Mouse (Mus musculus) B cell, adult (primary cell): Measurements from ENCODE around the gene AW822073. TPM values are rescaled to one million over a fixed set of nuclear protein-coding genes. Genes with fewer than 3 reads are reported as not detected.

Source experiments
- total RNA-seq: library from RNA; stranded (reverse); gene quantifications from 4 replicates; pipeline ENCODE4 v1.2.4, GENCODE M21; 2023; ENCODE audit not compliant: inconsistent age

The AW822073 gene
- not detected in 4 replicates for total RNA-seq

DNA sequence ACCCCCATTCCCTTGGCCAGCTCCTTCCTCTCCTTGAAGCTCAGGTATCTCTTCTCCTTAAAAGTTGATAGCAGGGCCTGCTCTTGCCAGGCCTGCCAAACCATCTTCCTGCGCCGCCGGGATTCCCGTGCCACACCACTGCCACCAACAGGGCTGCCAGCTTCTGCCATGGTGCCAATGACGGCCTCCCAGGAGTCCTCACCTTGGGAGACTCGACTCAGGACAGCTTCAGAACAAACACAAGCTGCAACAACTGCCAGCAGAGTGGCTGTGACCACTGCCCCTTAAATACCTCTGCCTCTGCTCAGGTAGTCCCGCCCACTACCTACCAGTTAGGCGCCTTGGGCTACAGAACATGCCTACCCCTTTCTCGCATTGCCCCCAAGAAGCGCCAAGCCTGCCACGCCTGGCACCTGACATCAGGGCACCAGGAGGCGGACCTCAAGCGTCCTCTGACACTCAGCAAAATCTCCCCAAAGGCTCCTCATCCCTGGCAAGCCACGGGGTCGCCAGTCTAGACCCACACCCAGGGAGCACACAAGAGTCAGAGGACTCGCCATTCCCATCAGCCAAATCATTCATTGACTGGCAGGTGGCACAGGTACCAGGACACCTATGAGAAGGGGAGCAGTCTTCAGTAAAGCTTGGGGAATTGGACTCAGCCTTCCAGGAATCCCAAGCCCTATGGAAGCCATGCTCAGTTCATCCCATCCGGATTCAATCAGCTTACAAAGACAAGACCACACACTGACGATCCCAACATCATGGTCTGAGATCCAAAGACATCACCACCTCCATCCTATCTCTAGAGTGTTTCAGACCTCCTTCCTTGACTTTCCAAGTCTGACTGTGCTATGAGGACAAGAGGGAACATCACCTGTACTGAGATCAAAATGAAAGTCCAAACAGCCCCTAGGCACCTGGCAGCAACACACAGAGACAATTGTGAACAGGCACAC is at the start of gene AW822073:
TSS of gene AW822073 (minus strand) at position 104 of the 959 bp plus-strand sequence.

GRCm38 (mm10) chr10:58255213-58255892 is 30.6 kb upstream of the AW822073 start, which contains the start of gene Gcc2:
TSS of gene Gcc2 (plus strand) at chr10:58255497.

GRCm38 (mm10) chr10:58236613-58237012 is 11.9 kb upstream of the AW822073 start, which contains the start of gene Gm4981:
TSS of gene Gm4981 (minus strand) at chr10:58236701.

GRCm38 (mm10) chr10:58232641-58232969 is 7.9 kb upstream of the AW822073 start, which contains the start of gene Duxf3:
TSS of gene Duxf3 (minus strand) at chr10:58232675.

Other genes starting within 250 kb of the AW822073 start
- gene Duxf3, start 7.7 kb upstream of the AW822073 start, total RNA-seq: not detected in 4 replicates
- gene Gm4981, start 11.8 kb upstream of the AW822073 start, total RNA-seq: not detected in 4 replicates
- 37.2 to 55.9 TPM (median 41.1 TPM) in 4 replicates for gene Gcc2, start 30.6 kb upstream of the AW822073 start, total RNA-seq
- gene Lims1, start 98.5 kb upstream of the AW822073 start, total RNA-seq: 58.5 to 65.4 TPM (median 61.3 TPM) in 4 replicates
- 166 to 186 TPM (median 175 TPM) in 4 replicates for gene Ranbp2, start 222.0 kb upstream of the AW822073 start, total RNA-seq